Mouse (Mus musculus): ENCODE measurements at regions not wholly inside any gene's neighbourhood (a gene's known extent, or its start where the extent isn't known, plus 50 kb on each side); places are given as distances from the start of the nearest gene placed in this dataset.

DNA sequence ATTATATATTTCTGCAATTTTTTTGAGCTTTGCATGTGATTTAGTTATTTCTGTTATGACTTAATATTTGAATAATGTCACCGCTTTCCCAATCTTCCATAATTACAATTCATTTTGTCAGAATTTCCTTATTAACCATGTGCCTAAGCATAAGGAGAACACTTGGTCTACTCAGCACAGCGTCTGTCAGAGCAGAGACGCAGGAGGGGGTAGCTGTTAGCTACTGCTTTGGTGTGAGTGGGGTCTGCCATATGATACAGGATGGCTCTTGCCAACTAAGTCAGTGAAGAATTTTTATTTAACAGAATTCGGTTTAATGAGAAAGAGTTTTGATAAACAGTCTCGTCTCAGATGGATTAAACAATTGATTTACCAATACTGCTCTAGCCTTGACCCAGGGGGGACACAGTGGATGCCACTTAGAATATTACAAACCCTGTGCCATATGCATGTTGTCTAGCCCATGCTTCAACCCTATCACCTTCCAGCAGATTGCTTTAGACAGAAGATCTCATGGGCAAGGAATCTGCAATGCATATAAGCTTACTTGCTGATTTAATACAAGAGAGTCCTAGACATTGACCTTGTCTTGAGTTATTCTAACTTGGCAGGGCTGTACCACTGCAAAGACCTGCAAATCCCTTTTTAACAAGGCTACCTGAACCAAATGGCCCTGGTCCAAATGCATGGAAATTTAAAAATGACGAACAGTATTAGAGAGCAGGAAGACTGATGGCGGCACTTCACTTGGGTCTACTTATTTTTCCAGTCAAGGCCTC is 434.9 kb downstream of the Rnf144b start:
- DNase-seq: no peak
- intact Hi-C loops (cut with DNase I): no loop called here

DNA sequence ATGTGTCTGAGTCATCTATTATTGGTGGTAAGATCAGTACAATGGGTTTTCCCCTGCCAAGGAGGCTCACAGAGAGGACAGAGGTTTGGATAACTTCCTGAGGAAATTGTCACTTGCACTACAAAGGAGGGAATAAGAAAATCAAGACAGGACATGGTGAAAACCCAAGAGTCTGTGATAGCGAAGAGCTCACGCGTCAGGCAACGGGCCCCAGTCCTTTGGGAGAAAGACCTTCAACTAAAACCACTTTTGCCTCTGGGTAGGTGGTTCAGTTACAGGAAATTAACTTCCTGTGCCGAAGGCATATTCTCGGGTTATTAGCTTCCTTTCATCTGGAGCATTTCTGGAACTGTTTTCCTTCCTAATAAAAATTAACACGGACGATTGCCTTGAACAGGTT is 440.4 kb downstream of the Rnf144b start:
- no peak for DNase-seq
- intact Hi-C loops (cut with DNase I): no loop called here

DNA sequence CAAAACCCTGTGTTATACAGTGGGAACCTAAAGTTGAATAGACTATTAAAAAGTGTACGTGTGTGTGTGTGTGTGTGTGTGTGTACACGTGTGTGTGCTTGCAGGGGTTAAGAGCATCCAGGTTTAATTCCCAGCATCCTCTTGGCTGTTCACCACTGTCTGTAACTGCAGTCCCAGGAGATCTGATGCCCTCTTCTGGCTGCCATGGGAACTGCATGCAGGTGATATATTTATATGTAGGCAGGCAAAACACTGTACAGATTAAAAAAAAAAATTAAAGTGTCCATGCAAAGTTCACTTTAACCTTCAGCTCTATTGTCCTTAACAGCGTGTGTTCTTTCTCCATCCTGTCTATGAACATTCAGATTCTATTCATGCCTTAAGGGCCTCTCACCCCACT is 454.1 kb downstream of the Rnf144b start:
- intact Hi-C loops (cut with DNase I): no loop called here
- DNase-seq: peak in 1 of 2 experiments; percentile 3

DNA sequence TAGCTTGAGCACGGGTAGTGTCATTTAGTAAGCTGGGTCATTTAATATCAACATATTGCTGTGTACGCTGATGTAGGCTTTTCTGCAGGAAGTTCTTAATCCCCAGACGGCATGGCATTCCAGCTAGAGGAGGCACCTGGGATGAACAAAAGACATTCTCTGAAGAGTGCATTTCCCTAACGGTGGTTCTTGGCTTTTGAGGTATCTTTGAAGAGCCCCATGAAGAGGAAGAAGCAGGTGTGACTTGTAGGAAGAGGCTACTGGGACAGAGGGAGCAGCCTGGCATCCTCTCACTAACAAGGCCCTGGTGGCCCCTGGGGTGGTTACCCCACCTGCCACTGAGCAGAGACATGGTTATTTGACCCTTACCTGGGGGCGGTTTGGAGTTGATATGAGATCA is 457.7 kb downstream of the Rnf144b start:
- intact Hi-C loops (cut with DNase I): no loop called here
- no peak for DNase-seq

DNA sequence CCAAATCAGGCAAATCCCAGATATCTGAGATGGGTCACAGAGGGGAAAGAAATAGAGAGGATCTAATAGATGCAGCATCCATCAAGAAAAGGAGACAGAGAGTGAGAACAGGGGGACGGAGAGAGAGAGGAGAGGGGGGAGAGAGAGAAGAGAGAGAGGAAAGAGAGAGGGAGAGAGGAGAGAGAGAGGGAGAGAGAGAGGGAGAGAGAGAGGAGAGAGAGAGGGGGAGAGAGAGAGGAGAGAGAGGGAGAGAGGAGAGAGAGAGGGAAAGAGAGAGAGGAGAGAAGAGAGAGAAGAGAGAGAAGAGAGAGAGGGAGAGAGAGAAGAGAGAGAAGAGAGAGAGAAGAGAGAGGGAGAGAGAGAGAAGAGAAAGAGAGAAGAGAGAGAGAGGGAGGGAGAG is 462.7 kb downstream of the Rnf144b start:
- intact Hi-C loops (cut with DNase I): no loop called here
- no peak for DNase-seq

DNA sequence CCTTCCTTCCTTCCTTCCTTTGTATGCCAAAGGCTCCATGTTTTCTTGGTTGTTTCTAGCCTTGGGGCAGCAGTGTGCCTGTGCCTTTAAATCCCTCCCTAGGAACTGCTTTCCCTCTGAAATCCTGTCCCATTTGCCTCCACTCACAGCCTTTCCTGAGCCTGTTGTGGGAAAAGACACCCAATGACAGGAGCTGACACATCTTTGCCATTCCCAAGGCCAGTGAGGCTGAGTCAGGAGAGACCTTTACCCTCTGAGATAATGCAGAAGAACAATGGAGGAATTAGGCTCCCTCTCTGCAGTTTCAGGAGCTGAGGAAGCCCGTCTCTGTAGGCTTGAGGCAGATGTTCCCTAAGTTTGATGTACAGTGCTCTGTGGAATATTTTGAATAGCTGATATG is 480.2 kb downstream of the Rnf144b start:
- intact Hi-C loops (cut with DNase I): no loop called here
- no peak for DNase-seq

DNA sequence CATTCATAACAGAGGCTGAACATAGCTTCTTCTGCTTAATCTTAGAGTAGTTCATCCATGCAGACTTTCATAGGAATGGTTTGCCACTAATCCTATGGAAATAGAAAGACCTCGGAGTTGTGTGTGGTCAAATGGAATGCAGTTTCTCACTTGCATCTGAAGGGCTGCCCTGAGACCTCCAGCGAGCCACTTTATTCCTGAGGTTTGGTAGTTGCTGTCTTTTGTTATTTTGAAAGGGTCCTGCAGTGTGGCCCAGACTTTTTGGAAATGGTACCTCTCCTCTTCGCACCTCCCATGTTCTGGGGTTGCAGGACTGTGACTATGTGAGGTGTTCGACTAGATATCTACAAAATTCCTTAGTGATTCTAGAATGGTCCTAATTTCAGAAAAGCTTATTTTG is 489.0 kb downstream of the Rnf144b start:
- intact Hi-C loops (cut with DNase I): no loop called here
- DNase-seq: no peak

DNA sequence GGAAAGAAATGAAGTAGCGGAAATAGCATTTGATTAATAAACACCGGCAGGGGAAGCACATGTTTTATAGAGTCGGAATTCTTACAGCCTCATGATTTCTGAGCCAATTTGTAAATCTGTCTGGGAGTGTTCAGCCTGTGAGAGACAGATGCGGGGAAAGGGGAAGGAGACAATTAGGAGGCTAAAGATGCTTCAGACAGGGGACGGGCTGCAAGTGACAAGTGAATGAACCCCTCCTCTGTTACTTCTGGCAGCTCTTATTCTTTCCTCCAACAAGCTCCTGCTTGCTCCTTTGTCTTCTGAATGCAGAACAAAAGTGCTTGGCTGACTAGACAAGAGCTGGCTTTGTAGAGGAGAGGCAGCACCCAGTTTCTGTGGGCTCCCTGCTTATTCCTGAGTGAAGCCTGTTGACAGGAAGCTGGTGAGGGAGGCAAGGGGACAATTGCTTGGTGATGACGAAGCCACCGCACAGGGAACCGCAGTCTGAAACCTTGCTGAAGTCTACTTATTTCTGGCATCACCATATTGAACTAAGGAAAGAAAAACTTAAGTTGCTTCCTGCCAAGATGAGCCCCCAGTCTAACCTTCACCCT is 514.2 kb downstream of the Rnf144b start:
- no peak for DNase-seq
- intact Hi-C loops (cut with DNase I): no loop called here

DNA sequence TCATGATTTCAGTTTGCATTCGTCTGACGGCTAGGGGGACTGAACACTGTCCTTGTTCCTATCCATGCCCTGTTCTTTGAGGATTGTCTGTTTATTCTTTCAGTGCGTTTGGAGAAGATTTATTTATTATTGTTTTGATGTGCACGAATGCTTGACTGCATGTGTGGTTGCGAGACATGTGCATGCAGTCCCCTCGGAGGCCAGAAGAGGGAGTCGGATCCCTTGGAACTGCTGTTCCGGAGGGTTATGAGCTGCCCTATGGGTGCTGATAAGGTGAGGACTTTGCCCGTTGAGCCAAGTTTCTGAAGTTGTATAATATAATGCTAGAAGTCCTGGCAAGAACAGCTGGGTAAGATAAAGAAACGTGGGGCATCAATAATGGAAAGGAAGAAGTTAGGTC is 519.9 kb downstream of the Rnf144b start:
- intact Hi-C loops (cut with DNase I): no loop called here
- DNase-seq: no peak

DNA sequence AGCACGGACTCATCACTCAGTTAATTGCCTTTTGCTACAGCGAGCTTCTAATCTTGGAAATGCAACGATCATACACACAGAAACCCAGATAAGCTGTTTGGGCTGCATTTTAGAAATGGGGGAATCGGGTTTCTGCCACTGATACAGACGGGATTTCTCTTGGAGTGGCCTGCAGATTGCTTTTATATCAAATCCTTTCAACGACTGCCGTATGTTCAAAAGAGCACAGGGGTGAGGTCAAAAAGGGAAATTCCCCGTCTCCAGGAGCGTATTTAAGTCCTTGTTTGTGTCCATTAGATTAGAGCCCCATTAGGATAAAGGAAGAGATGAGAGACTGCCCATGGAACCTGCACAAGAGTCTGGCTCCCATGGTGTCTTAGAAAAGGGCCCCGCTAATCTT is 522.6 kb downstream of the Rnf144b start:
- intact Hi-C loops (cut with DNase I): no loop called here
- DNase-seq: no peak

DNA sequence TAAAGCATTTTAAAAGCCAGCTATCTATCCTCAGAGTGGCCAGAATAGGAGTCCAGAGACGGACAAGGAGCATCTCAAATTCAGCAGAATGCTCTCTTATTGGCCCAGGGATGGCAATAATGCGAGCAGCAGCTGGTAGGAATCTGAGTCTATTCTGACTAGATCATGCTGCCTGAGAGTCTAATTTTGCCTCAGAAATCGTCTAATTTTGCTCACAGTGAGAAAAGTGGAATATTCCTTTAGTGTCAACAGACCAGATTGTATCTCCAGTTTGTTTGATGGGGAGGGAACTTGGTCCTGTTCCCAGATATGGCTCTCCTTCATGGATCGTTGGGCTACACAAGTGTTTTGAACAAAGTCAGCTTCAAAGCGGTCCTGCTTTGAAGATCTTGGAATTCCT is 525.2 kb downstream of the Rnf144b start:
- no peak for DNase-seq
- intact Hi-C loops (cut with DNase I): no loop called here

DNA sequence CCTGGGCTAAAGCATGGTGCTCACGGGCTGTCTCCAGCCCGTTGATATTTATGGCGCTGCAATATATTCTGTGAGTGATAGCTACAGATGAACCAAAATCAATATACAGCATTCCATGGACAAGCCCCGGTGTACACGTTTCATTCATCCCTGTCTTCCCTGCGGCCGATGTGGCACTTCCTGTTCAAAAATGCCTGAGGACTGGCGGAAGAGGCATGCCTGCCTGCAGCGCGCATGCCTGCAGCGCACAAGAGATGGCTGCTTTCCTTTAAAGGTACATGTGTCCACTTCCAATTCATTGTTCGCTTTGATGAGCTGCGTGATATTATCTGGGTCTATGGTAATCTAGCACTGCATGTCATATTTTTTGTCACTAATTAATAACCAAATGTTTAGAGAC is 527.6 kb downstream of the Rnf144b start:
- intact Hi-C loops (cut with DNase I): no loop called here
- peak; percentile 16 to 30 for DNase-seq

DNA sequence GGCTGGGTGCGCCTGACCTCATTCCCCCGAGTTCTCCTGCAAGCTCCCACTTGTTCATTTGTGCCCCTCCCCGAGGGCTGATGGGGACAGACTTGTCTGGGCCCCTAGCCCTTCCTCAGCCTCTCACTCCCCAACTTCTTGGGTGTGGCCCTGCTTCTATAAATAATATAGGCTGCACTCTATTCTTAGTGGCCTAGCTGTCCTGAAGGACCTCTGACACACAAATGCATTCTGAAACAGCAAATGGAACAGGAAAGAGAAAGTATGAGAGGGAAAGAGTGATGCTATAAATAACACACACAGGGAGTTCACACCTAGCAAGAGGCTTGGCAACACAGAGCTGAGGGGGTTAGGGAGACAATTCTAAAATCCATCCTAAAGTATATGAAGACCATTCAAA is 544.0 kb downstream of the Rnf144b start:
- DNase-seq: no peak
- intact Hi-C loops (cut with DNase I): loop anchor here (5.0 to 10.0 kb wide), 2 partner anchors 322 to 796 kb away; no protein-coding TSS in a partner anchor

DNA sequence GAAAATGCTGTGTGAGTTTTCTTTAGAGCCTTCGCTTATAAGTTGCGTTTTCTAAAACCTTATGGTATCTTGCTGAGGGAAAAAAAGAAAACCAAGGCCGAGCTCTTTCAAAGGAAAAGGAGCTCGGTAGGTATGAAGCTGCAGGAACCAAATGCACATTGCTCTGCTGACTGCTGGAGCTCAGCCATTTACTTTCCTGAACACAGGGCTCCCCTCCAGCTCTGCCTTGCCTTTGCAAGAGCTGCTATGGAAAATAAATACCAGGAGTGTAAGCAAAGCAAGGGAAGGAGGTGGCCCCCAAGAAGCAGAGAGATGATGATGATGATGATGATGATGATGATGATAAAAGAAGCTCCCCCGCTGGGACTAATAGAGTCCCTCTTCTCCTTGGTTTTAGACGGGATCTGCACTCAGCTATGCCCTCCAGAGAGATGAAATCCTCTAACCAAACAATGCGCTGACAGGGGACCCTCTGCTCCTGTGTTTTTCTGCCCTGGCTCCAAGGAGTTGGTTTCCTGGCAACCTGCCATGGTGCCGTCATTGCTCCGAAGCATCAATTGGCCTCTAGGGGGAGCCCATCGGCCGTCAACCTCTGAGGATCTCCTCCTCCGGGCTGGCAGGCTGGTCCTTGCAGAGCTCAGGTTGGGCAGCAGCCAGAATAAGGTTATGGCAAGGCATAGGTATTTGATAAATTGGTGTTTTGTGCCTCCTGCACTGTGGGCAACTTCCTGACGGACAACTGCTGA is 544.7 kb downstream of the Rnf144b start:
- peak; percentile 88 to 95 for DNase-seq
- intact Hi-C loops (cut with DNase I): loop anchor here (5.0 to 10.0 kb wide), 2 partner anchors 322 to 795 kb away; no protein-coding TSS in a partner anchor

DNA sequence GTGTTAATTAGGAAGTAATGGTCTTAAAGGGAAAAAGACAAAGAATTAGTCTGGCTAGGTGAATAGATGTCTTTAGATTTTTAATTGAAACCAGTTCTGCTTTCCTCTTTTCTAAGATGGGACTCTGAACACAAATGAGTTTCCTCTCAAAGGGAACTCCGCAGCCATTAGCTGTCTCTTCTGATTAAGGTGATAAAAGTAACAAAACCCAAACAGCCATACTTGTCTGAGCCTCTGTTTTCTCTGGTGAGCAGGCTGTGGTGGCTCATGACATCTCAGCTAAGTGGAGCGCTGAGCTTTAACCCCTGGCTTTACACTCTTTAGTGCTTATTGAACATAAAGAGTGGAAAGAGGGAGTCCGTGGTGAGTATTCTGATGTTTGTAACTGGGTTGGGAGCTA is 565.7 kb downstream of the Rnf144b start:
- intact Hi-C loops (cut with DNase I): no loop called here

DNA sequence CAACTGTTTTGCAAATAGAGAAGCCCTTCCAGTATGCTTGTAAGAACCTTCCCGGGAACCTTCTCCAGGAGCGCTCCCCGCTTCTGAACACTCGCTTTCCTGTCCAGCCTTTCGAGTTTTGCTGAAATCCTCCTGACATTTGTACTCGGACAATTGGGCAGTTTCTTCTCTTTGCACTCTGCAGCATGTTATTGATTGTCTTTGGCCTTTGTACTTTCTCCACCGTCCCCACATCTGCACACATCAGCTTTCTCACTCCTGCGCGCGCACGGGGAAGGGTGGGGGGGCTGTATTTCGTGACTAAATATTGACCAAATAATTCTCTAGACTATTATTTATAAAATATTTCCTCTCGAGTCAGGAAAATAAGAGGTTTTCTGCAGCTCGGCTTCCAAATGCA is 567.2 kb upstream of the Id4 start:
- intact Hi-C loops (cut with DNase I): no loop called here
- no peak for DNase-seq

More for the DNA sequence above, 565.7 kb downstream of the Rnf144b start:
- DNase-seq: no peak

DNA sequence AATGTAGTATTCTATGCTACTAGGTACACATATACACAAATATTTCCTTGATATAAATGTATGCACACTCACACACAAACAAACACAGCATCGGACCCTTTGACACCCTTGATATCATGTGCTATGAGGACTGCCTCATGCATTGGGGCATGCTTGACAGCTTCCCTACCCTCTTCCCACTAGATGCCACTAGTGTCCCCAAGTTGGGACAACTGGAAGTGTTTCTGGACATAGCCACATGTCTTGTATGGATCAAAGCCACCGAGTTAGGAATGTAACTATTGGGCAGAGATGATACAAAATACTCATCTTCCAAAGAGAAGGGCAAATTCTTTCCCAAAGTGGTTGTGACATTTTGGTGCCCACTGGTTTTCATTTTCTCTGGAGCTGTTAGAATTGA is 565.2 kb upstream of the Id4 start:
- no peak for DNase-seq

DNA sequence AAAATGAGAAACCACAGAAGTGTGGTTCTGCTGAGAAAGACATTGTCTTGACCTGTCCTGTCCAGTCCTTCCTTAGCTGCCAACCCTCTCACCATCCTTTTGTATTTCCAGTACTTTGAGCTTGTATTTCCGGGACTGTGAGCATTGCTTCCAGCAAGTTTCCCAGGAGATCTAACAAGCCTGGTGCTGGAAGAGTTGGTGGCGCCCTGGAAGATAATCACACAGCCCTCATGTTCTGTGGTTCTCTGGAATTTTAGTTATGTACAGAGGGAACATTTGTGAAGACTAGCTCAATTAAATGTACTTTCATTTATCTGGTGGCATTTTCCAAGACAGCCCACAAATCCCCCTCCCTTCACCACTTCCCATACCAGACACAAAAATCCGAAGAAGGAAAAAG is 560.5 kb upstream of the Id4 start:
- intact Hi-C loops (cut with DNase I): no loop called here
- no peak for DNase-seq

More for the DNA sequence above, 565.2 kb upstream of the Id4 start:
- intact Hi-C loops (cut with DNase I): no loop called here

DNA sequence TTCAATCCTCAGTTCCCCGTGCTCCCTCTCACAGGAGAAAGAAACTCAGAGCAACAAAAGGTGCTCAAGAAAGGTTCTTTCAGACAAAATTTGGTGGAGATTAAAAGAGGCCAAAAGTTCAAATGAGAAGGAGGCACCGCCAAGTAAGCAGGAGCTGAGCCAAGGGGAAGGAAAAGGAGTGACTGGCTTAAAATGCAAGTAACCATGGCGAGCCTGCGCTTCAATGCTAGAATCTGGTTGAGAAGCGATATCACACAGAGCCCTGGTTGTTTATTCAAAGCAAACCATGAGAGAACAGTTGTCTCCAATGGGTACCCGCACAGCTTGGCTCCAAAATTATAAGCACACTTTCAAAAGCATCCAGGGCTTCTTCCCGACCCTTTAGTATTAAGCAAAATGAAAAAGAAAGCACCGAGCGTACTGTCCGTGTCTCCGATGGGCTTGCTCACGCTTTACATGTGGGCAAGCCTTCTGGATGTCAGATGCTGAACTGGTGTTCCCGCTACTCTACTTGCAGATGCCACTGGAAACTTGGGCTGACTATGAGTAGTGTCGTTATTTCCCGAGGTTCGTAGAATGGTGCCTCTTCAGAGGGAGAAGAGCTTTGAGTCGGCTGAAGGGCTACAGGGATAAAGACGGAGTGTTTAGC is 552.9 kb upstream of the Id4 start:
- intact Hi-C loops (cut with DNase I): no loop called here
- DNase-seq: no peak

DNA sequence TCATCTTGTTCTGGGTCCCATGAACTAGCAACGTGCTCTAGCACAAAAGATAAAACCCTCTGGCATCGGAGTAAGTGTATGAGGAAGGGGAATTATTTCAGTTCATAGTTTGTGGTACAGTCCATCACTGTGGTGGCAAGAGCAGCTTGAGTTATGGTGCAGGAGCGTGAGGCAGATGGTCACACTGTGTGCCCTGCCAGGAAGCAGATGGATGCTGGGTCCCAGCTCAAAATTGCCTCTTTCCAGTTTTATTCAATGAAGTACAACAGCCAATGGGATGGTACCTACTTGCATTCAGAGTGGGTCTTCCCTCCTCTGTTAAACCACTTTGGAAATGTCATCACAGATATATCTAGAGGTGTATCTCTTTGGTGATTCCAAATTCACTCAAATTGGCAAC is 551.7 kb upstream of the Id4 start:
- no peak for DNase-seq
- intact Hi-C loops (cut with DNase I): no loop called here

DNA sequence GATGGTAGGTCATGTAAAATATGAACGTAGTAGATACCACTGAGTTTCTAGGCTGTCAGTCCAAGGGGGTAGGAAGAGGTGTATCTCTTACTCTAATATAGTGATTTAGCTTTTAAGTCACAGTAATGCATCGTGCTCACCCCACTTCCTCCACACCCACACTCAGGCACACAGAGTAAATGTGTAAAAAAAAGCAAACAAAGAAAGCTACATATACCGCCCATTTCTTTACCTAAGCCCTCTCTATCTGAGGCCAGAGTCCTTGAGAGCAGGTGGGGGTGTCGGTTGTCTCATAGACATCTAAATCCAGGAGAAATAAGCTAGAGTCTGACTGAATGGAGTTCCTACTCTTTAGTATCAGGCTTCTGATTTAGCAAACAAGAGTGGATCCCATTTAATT is 548.5 kb upstream of the Id4 start:
- intact Hi-C loops (cut with DNase I): no loop called here
- DNase-seq: no peak

Measured in heart, postnatal 14 days (tissue).